Mouse (Mus musculus): Measurements from ENCODE around the gene Lhfpl2. TPM values are rescaled to one million over a fixed set of nuclear protein-coding genes. Genes with fewer than 3 reads are reported as not detected.
A peak's percentile ranks its signal among the peaks of the same experiment; 100 is the strongest.

Gene Lhfpl2
- polyA plus RNA-seq, 1 experiment from 2014 or later = 4.3 TPM

DNA sequence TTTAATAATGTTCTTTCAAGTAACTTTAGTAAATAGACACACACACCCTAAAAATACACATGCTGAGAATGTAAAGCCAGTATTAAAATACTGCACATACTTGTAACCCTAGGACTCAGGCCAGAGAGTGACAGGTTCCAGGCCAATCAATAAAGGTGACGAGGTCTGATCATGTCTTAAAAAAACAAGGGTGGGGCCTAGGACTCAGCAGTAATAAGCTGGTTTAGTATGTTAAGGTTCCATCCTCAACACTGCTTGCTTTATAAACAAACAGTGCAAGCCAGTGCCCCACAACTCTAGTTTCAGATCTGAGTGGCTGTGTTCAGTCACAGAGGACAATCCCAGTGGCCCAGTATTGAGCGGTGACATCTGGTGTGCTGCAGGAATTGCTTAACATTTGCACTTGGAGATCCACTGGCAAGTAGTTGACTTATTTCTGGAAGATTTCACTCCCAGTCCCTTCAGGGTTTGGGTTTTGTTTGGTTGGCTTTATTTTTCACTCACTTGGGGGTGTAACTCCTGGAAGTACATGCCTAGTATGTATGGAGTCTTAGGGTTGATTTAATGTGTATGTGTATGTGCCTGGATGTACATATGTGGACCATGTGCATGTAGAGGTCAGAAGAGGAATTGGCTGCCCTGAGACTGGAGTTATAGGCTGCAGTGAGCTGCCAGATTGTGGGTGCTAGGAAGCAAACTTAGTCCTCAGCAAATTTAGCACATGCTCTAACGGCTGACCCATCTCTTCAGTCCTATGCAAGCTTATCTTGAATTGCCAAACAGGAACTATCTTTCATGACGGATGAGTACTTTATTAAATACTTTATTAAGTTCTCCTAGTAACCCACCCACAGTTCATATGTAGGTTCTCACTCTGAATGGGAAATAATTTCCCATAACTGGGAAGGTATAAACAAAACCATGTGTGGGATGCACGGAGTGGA, 123.2 kb downstream of the Lhfpl2 start:
- ATAC-seq (peak; percentile 81), DNase-seq (no peak)
- TF ChIP-seq EP300 (IDR thresholded peaks at IDR 0.05; ENCODE audit: low read depth) (no peak), CTCF (IDR thresholded peaks at IDR 0.05; ENCODE audit: low read depth) (no peak)
- H3K36me3 ChIP-seq (replicated peaks; ENCODE audit: insufficient read depth, low read length) = no peaks in the 10 kb centered on the region
- no peak overlapping the region for H3K27ac ChIP-seq (ENCODE audit: low read depth)
- H3K27me3 ChIP-seq (ENCODE audit: insufficient read depth, low read length) = peaks cover 2% of the 10 kb centered on the region; the same call in 1 of the 2 replicates
- H3K4me2 ChIP-seq (ENCODE audit: low read depth, low read length) = no peak overlapping the region
- H3K9ac ChIP-seq (replicated peaks) = no peak overlapping the region
- H3K9me3 ChIP-seq (ENCODE audit: low read length) = no peaks in the 10 kb centered on the region
- 60% methylated on average over 5 of the region's 5 CpGs for WGBS (ENCODE audit: insufficient replicate concordance)
- no peak overlapping the region for H3K4me3 ChIP-seq (ENCODE audit: low read depth, low read length)
- H3K4me1 ChIP-seq (ENCODE audit: insufficient read depth) = peaks cover 2% of the 10 kb centered on the region

DNA sequence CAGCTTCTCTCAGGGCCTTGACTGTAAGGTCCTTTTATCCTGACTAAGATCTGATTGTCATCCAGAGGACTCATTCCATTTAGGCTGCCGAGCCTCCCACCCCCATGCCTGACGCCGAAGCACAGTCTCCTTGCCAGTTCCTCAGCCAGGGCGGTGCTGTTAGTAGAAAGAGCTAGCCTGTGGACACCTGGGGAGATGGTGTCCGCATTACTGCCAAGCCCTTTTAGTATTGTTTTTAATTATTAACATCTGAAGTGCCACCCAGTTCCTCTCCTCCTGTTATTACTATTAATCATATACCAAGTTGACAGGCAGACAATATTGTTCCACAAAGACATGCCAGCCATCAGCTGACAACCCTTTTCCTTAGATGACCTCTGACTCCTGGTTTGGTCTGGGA, 124.4 kb downstream of the Lhfpl2 start:
- Histone ChIP-seq H3K36me3 (replicated peaks; ENCODE audit: insufficient read depth, low read length) (no peaks in the 10 kb centered on the region), H3K27me3 (ENCODE audit: insufficient read depth, low read length) (no peaks in the 10 kb centered on the region), H3K9me3 (ENCODE audit: low read length) (no peaks in the 10 kb centered on the region), H3K27ac (ENCODE audit: low read depth) (no peak overlapping the region), H3K4me1 (ENCODE audit: insufficient read depth) (no peaks in the 10 kb centered on the region; the same call in 1 of the 2 replicates), H3K9ac (replicated peaks) (no peak overlapping the region), H3K4me2 (ENCODE audit: low read depth, low read length) (no peak overlapping the region), H3K4me3 (ENCODE audit: low read depth, low read length) (no peak overlapping the region)
- 87% methylated on average over 5 of the region's 5 CpGs for WGBS (ENCODE audit: insufficient replicate concordance)
- no peak for ATAC-seq
- TF ChIP-seq CTCF (IDR thresholded peaks at IDR 0.05; ENCODE audit: low read depth) (no peak), EP300 (IDR thresholded peaks at IDR 0.05; ENCODE audit: low read depth) (no peak)
- no peak for DNase-seq

DNA sequence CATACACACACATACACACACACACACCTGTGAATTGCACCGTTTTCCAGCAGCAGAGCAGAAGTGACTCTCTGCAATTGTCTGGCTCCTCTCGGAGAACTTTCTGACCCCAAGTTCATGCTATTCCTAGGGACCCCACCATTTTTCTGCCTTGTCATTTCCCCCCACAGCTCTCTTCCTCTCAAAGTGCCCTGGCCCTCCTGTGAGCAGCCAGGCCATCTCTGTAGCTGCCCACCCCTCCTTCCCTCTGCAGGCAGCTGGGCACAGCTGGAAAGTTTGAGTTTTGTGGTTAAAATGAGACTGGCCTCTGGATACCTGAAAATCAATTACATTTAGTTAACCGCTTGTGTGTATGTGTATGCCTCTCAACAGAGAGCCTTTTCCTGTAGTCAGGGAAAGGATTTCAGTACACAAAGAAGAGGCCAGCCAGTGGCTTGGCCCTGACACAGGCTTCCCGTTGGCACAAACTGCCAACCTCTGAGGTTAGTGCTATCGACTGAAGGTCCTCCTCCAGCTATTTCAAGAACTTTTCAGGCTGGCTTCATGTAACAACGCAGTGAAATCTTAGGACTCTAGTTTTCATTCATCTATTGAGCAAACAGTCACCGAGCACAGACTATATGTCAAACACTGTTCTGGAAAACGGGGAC, 125.9 kb downstream of the Lhfpl2 start:
- 45% methylated on average over 8 of the region's 8 CpGs for WGBS (ENCODE audit: insufficient replicate concordance)
- H3K4me3 ChIP-seq (ENCODE audit: low read depth, low read length) = no peak overlapping the region
- H3K4me1 ChIP-seq (ENCODE audit: insufficient read depth) = no peaks in the 10 kb centered on the region; the same call in 1 of the 2 replicates
- no peak overlapping the region for H3K27ac ChIP-seq (ENCODE audit: low read depth)
- TF ChIP-seq CTCF (IDR thresholded peaks at IDR 0.05; ENCODE audit: low read depth) (no peak), EP300 (IDR thresholded peaks at IDR 0.05; ENCODE audit: low read depth) (no peak)
- no peaks in the 10 kb centered on the region for H3K9me3 ChIP-seq (ENCODE audit: low read length)
- ATAC-seq = no peak
- no peaks in the 10 kb centered on the region for H3K27me3 ChIP-seq (ENCODE audit: insufficient read depth, low read length)
- H3K4me2 ChIP-seq (ENCODE audit: low read depth, low read length) = no peak overlapping the region
- DNase-seq = no peak
- no peaks in the 10 kb centered on the region for H3K36me3 ChIP-seq (replicated peaks; ENCODE audit: insufficient read depth, low read length)
- no peak overlapping the region for H3K9ac ChIP-seq (replicated peaks)

DNA sequence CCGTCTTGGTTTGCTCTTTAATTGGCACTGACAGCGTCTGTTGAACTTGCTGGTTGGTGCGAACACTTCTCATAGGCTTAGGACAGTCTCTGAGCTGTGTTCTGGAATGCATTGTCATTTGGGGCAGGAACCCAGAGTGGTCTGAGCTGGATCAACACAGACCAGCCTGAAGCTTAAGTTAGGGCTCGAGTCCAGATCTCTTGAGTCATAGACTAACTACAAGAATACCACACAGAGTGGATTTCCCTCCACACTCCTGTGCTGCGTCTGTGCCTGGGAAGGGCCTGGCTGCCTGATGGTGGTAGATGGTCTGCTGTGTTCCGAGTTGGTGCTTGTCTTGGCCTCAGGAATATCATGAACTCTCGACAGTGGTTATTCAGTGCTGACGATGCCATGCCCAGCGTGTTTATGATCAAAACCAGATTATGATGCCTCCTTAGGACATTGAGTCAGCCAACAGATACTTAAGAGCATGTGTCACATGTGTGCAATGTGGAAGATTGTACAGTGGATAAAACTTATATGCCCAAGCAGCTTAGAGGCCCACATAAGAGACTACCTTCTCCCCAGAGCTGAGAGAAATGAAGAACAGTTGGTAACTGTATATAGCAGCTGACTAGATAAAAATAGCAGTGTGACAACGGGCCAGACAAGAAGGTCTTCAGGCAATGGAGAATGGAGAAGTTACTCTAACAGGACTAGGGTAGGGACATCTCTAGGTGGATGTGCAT, 127.3 kb downstream of the Lhfpl2 start:
- Histone ChIP-seq H3K27me3 (ENCODE audit: insufficient read depth, low read length) (no peaks in the 10 kb centered on the region), H3K9ac (replicated peaks) (no peak overlapping the region), H3K9me3 (ENCODE audit: low read length) (no peaks in the 10 kb centered on the region), H3K27ac (ENCODE audit: low read depth) (no peak overlapping the region), H3K4me3 (ENCODE audit: low read depth, low read length) (no peak overlapping the region), H3K36me3 (replicated peaks; ENCODE audit: insufficient read depth, low read length) (no peaks in the 10 kb centered on the region), H3K4me2 (ENCODE audit: low read depth, low read length) (no peak overlapping the region), H3K4me1 (ENCODE audit: insufficient read depth) (no peaks in the 10 kb centered on the region; the same call in 1 of the 2 replicates)
- no peak for DNase-seq
- WGBS (ENCODE audit: insufficient replicate concordance) = 72% methylated on average over 10 of the region's 10 CpGs
- no peak for ATAC-seq
- TF ChIP-seq CTCF (IDR thresholded peaks at IDR 0.05; ENCODE audit: low read depth) = no peak
- no peak for TF ChIP-seq EP300 (IDR thresholded peaks at IDR 0.05; ENCODE audit: low read depth)

DNA sequence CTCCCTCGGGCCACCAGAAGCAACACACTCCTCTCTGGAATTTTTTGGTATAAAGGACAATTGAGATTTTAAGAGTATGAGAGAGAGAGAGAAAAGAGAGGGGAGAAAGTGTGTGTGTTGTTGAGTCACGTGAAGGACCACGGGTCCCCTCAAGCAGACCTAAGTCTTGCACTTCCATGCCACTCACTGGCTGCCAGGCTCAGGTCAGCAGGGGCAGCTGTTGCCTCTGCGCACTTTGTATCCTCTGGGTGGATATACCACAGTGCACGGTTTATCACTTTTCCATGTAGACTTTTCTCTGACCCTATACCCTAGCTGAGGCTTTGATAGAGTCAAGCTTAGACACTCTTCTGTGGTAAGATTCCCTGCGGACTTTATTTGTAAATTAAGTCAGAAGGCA, 128.0 kb downstream of the Lhfpl2 start:
- TF ChIP-seq CTCF (IDR thresholded peaks at IDR 0.05; ENCODE audit: low read depth) (no peak), EP300 (IDR thresholded peaks at IDR 0.05; ENCODE audit: low read depth) (no peak)
- ATAC-seq = no peak
- H3K4me3 ChIP-seq (ENCODE audit: low read depth, low read length) = no peak overlapping the region
- H3K36me3 ChIP-seq (replicated peaks; ENCODE audit: insufficient read depth, low read length) = no peaks in the 10 kb centered on the region
- no peak overlapping the region for H3K9ac ChIP-seq (replicated peaks)
- DNase-seq = no peak
- no peaks in the 10 kb centered on the region for H3K9me3 ChIP-seq (ENCODE audit: low read length)
- H3K4me1 ChIP-seq (ENCODE audit: insufficient read depth) = no peaks in the 10 kb centered on the region; the same call in 1 of the 2 replicates
- no peaks in the 10 kb centered on the region for H3K27me3 ChIP-seq (ENCODE audit: insufficient read depth, low read length)
- no peak overlapping the region for H3K27ac ChIP-seq (ENCODE audit: low read depth)
- no peak overlapping the region for H3K4me2 ChIP-seq (ENCODE audit: low read depth, low read length)
- WGBS (ENCODE audit: insufficient replicate concordance) = 73% methylated on average over 5 of the region's 6 CpGs
